Mouse (Mus musculus) C2C12 (cell line): ENCODE measurements around the gene Cep131.

Source experiments
- CTCF ChIP-seq: IDR thresholded peaks from one replicate; pipeline ENCODE4 v1.5.1; 2011; ENCODE audit not compliant: control insufficient read depth, insufficient read depth, insufficient read length
- FOSL1 ChIP-seq: IDR thresholded peaks from one replicate; pipeline ENCODE4 v1.8.0; 2011; ENCODE audit warnings: mild to moderate bottlenecking, low read length; ENCODE audit not compliant: poor library complexity, insufficient read depth, severe bottlenecking
- MAX ChIP-seq: IDR thresholded peaks from one replicate; pipeline ENCODE4 v1.6.1; 2011; ENCODE audit warnings: mild to moderate bottlenecking, control low read depth
- MYOD1 ChIP-seq: IDR thresholded peaks from one replicate; pipeline ENCODE4 v1.6.1; 2011; ENCODE audit warnings: low read depth; ENCODE audit not compliant: control insufficient read depth, insufficient read length
- MYOG ChIP-seq: IDR thresholded peaks from one replicate; pipeline ENCODE4 v1.6.1; 2011; ENCODE audit not compliant: control insufficient read depth, insufficient read length; ENCODE audit errors: extremely low read depth
- USF1 ChIP-seq: IDR thresholded peaks from one replicate; pipeline ENCODE4 v1.6.1; 2011; ENCODE audit warnings: low read depth, mild to moderate bottlenecking, control low read depth, moderate library complexity

- TF ChIP-seq CTCF (no peak), USF1 (no peak), MAX (no peak), MYOG (no peak), FOSL1 (no peak), MYOD1 (no peak)
Measured at GRCm38 (mm10) chr11:120119936-120120541, 33.4 kb upstream of the Cep131 start.
